Mouse (Mus musculus): Measurements from ENCODE around the gene Tomm40l. TPM values are rescaled to one million over a fixed set of nuclear protein-coding genes. Genes with fewer than 3 reads are reported as not detected.

Gene Tomm40l
- polyA plus RNA-seq, 1 experiment from 2014 or later = 41.8 TPM

- WGBS = 75% methylated on average over 18 of the region's 18 CpGs
- Histone ChIP-seq H3K4me3 (no peak overlapping the region), H3K4me1 (peaks cover 15% of the 10 kb centered on the region), H3K36me3 (peaks cover 31% of the 10 kb centered on the region), H3K27ac (no peak overlapping the region), H3K27me3 (ENCODE audit: insufficient read depth, poor library complexity, severe bottlenecking) (0 out of 2 replicates have a peak, but pooled peaks cover 3% of the 10 kb centered on the region), H3K9me3 (no peaks in the 10 kb centered on the region)
- no peak for DNase-seq (ENCODE audit: low spot score)
These were observed 5.9 kb downstream of the Tomm40l start for GRCm38 (mm10) chr1:171216241-171216955.

- peaks cover 11% of the 10 kb centered on the region; the same call in 1 of the 2 replicates for H3K4me1 ChIP-seq
- H3K4me3 ChIP-seq = no peak within 1 kb of the TSS
- H3K27me3 ChIP-seq (ENCODE audit: insufficient read depth, poor library complexity, severe bottlenecking) = 0 out of 2 replicates have a peak, but pooled peaks cover 3% of the 10 kb centered on the region
- no peak for DNase-seq (ENCODE audit: low spot score)
- WGBS = 71% methylated on average over 10 of the region's 10 CpGs
- 0 out of 2 replicates have a peak within 1 kb of the TSS, but pooled peaks have one; percentile 23 for H3K27ac ChIP-seq
- no peaks in the 10 kb centered on the region for H3K9me3 ChIP-seq
- H3K36me3 ChIP-seq = peaks cover 18% of the 10 kb centered on the region
These were observed 8.4 kb downstream of the Tomm40l start, which contains the start of gene Nr1i3 for GRCm38 (mm10) chr1:171213801-171214496. Gene Nr1i3 (plus strand): TSS chr1:171213970.

- Histone ChIP-seq H3K36me3 (peaks cover 7% of the 10 kb centered on the region; the same call in 1 of the 2 replicates), H3K27ac (0 out of 2 replicates have a peak overlapping the region, but pooled peaks have one; percentile 23), H3K9me3 (no peaks in the 10 kb centered on the region), H3K27me3 (ENCODE audit: insufficient read depth, poor library complexity, severe bottlenecking) (0 out of 2 replicates have a peak, but pooled peaks cover 3% of the 10 kb centered on the region), H3K4me3 (no peak overlapping the region), H3K4me1 (peaks cover 11% of the 10 kb centered on the region; the same call in 1 of the 2 replicates)
- no peak for DNase-seq (ENCODE audit: low spot score)
- 64% methylated on average over 3 of the region's 3 CpGs for WGBS
These were observed 9.5 kb downstream of the Tomm40l start for GRCm38 (mm10) chr1:171212854-171213253.

- no peaks in the 10 kb centered on the region for H3K36me3 ChIP-seq
- no peak overlapping the region for H3K4me3 ChIP-seq
- 0 out of 2 replicates have a peak overlapping the region, but pooled peaks have one; percentile 29 for H3K27ac ChIP-seq
- no peaks in the 10 kb centered on the region for H3K27me3 ChIP-seq (ENCODE audit: insufficient read depth, poor library complexity, severe bottlenecking)
- WGBS = 20% methylated on average over 4 of the region's 4 CpGs
- H3K9me3 ChIP-seq = no peaks in the 10 kb centered on the region
- no peak for DNase-seq (ENCODE audit: low spot score)
- H3K4me1 ChIP-seq = peaks cover 4% of the 10 kb centered on the region; the same call in 1 of the 2 replicates
These were observed 12.9 kb downstream of the Tomm40l start for GRCm38 (mm10) chr1:171209409-171209808.

GRCm38 (mm10) chr1:171205704-171206493 lies 16.4 kb downstream of the Tomm40l start:
- no peaks in the 10 kb centered on the region for H3K27me3 ChIP-seq (ENCODE audit: insufficient read depth, poor library complexity, severe bottlenecking)
- H3K4me1 ChIP-seq = peaks cover 4% of the 10 kb centered on the region; the same call in 1 of the 2 replicates
- no peak for DNase-seq (ENCODE audit: low spot score)
- H3K4me3 ChIP-seq = no peak overlapping the region
- no peak overlapping the region for H3K27ac ChIP-seq
- no peaks in the 10 kb centered on the region for H3K36me3 ChIP-seq
- 61% methylated on average over 6 of the region's 6 CpGs for WGBS
- no peaks in the 10 kb centered on the region for H3K9me3 ChIP-seq

GRCm38 (mm10) chr1:171204249-171204644 lies 18.1 kb downstream of the Tomm40l start:
- DNase-seq (ENCODE audit: low spot score) = no peak
- Histone ChIP-seq H3K36me3 (no peaks in the 10 kb centered on the region), H3K27ac (no peak overlapping the region), H3K4me3 (no peak overlapping the region), H3K27me3 (ENCODE audit: insufficient read depth, poor library complexity, severe bottlenecking) (no peaks in the 10 kb centered on the region), H3K4me1 (0 out of 2 replicates have a peak, but pooled peaks cover under 1% of the 10 kb centered on the region), H3K9me3 (no peaks in the 10 kb centered on the region)
- WGBS = 68% methylated on average over 7 of the region's 7 CpGs

GRCm38 (mm10) chr1:171203471-171204248 lies 18.7 kb downstream of the Tomm40l start:
- Histone ChIP-seq H3K27ac (no peak overlapping the region), H3K36me3 (no peaks in the 10 kb centered on the region), H3K9me3 (no peaks in the 10 kb centered on the region), H3K27me3 (ENCODE audit: insufficient read depth, poor library complexity, severe bottlenecking) (no peaks in the 10 kb centered on the region), H3K4me3 (no peak overlapping the region), H3K4me1 (no peaks in the 10 kb centered on the region)
- WGBS = 56% methylated on average over 11 of the region's 11 CpGs
- no peak for DNase-seq (ENCODE audit: low spot score)

- no peaks in the 10 kb centered on the region for H3K9me3 ChIP-seq
- DNase-seq (ENCODE audit: low spot score) = no peak
- WGBS = 89% methylated on average over 1 of the region's 1 CpGs
These were observed 21.5 kb downstream of the Tomm40l start for GRCm38 (mm10) chr1:171200769-171201168.

GRCm38 (mm10) chr1:171199532-171199931 lies 22.8 kb downstream of the Tomm40l start:
- no peak for DNase-seq (ENCODE audit: low spot score)
- Histone ChIP-seq H3K9me3 (no peaks in the 10 kb centered on the region), H3K4me3 (no peak overlapping the region), H3K36me3 (no peaks in the 10 kb centered on the region), H3K27me3 (ENCODE audit: insufficient read depth, poor library complexity, severe bottlenecking) (peaks cover 16% of the 10 kb centered on the region), H3K27ac (no peak overlapping the region), H3K4me1 (peaks cover 17% of the 10 kb centered on the region)
- WGBS = 40% methylated on average over 1 of the region's 1 CpGs

More at GRCm38 (mm10) chr1:171200769-171201168, 21.5 kb downstream of the Tomm40l start:
- Histone ChIP-seq H3K4me3 (no peak overlapping the region), H3K27ac (no peak overlapping the region), H3K36me3 (no peaks in the 10 kb centered on the region), H3K27me3 (ENCODE audit: insufficient read depth, poor library complexity, severe bottlenecking) (peaks cover 4% of the 10 kb centered on the region), H3K4me1 (peaks cover 6% of the 10 kb centered on the region)

GRCm38 (mm10) chr1:171195887-171196397 lies 26.4 kb downstream of the Tomm40l start, which contains the start of gene Pcp4l1:
Gene Pcp4l1 (minus strand): TSS chr1:171196268.
- no peaks in the 10 kb centered on the region for H3K36me3 ChIP-seq
- under 1% methylated on average over 33 of the region's 33 CpGs for WGBS
- H3K4me3 ChIP-seq = peak within 1 kb of the TSS; percentile 81
- peak within 1 kb of the TSS; percentile 84 for H3K27ac ChIP-seq
- DNase-seq (ENCODE audit: low spot score) = peak; percentile 95
- H3K9me3 ChIP-seq = no peaks in the 10 kb centered on the region
- peaks cover 51% of the 10 kb centered on the region for H3K27me3 ChIP-seq (ENCODE audit: insufficient read depth, poor library complexity, severe bottlenecking)
- H3K4me1 ChIP-seq = peaks cover 38% of the 10 kb centered on the region

GRCm38 (mm10) chr1:171195046-171195822 lies 27.1 kb downstream of the Tomm40l start:
- no peak for DNase-seq (ENCODE audit: low spot score)
- WGBS = 4% methylated on average over 20 of the region's 20 CpGs
- H3K27ac ChIP-seq = peak overlapping the region; percentile 84
- H3K36me3 ChIP-seq = no peaks in the 10 kb centered on the region
- peak overlapping the region; percentile 81 for H3K4me3 ChIP-seq
- peaks cover 38% of the 10 kb centered on the region for H3K4me1 ChIP-seq
- no peaks in the 10 kb centered on the region for H3K9me3 ChIP-seq
- H3K27me3 ChIP-seq (ENCODE audit: insufficient read depth, poor library complexity, severe bottlenecking) = peaks cover 54% of the 10 kb centered on the region
